Mouse (Mus musculus) ES-E14 (cell line): ENCODE data around the gene Gm45618.
"Not testable (repeated sequence)": the region's sequence is repeated elsewhere in the genome, so short reads cannot be mapped to it uniquely, and the experiment has no call there.

Source experiments
- CHD2 ChIP-seq: IDR thresholded peaks from 2 replicates; pipeline ENCODE4 v1.6.1; 2014; ENCODE audit warnings: mild to moderate bottlenecking, low read depth, low read length, inconsistent platforms
- HCFC1 ChIP-seq: IDR thresholded peaks from 2 replicates; pipeline ENCODE4 v1.6.1; 2012; ENCODE audit warnings: low read length, inconsistent platforms, borderline replicate concordance; ENCODE audit not compliant: insufficient read depth
- MAFK ChIP-seq: IDR thresholded peaks from 2 replicates; pipeline ENCODE4 v1.6.1; 2014; ENCODE audit warnings: mild to moderate bottlenecking, low read depth, low read length, inconsistent platforms; ENCODE audit not compliant: insufficient read depth
- ZC3H11A ChIP-seq: IDR thresholded peaks from 2 replicates; pipeline ENCODE4 v1.6.1; 2012; ENCODE audit warnings: low read depth, mild to moderate bottlenecking, inconsistent platforms, low read length, borderline replicate concordance
- ZNF384 ChIP-seq: IDR thresholded peaks from 2 replicates; pipeline ENCODE4 v1.6.1; 2012; ENCODE audit warnings: low read depth, low read length, inconsistent platforms

DNA sequence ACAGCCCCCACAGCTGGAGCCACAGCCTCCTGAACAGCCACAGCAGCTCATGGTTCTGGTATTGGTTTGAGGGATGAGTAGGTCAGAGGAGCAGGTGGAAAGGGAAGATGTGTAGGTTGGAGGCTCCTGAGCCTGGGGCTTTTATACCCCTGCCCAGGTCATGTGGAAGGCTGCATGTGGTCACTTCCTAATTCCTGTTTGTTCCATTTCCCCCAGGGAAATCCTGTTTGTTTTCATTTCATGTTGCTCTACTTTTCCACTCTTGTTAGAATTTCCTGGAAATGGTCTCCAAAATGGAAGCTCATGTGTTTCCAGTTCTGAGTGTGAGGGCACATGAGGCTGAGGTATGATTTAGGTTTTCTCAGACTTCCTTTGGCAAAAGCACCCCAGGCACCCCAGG lies 45.1 kb upstream of the Gm45618 start, which contains the start of gene Gm4553:
- not testable (repeated sequence) for TF ChIP-seq ZC3H11A, HCFC1, MAFK, ZNF384, CHD2
